In the genomic region with DNA sequence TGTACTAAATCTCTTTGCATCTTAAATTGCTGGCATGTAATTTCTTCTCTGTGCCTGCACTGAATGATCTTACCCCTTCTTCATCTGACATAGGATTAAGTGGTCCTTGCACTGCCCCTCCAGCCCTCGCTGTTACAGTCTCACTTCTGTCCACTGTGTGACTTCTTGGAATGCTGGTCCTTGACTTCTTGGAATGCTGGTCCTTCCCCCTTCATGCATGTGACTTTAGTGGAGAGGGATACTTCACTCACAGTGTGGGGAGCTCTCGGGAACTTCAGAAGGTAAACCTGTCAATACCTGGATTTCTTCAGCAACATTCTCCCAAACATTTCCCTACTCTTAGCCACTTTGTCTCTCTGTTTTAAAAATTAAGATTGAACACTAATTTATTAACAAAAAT, we compare ENCODE assay signal across 16 mouse cellular contexts.
"Had no signal": no experiment of that assay in that cellular context is flagged by ENCODE, and none has a peak within 500 bp of the region (broad histone marks: within the 10 kb centered on the region; RNA-seq: fewer than 3 reads in every experiment).

No protein-coding gene starts in this region.

- H3K4me3 ChIP-seq: neural tube, embryonic 13.5 days; neural tube, embryonic 15.5 days; stomach, embryonic 15.5 days had no signal

- H3K9me3 ChIP-seq: neural tube, embryonic 13.5 days; neural tube, embryonic 15.5 days; stomach, embryonic 15.5 days had no signal

- H3K4me2 ChIP-seq: neural tube, embryonic 13.5 days; neural tube, embryonic 15.5 days; stomach, embryonic 15.5 days had no signal

- H3K36me3 ChIP-seq: neural tube, embryonic 13.5 days; neural tube, embryonic 15.5 days; stomach, embryonic 15.5 days had no signal

- H3K4me1 ChIP-seq: neural tube, embryonic 13.5 days; neural tube, embryonic 15.5 days; stomach, embryonic 15.5 days had no signal

- H3K27me3 ChIP-seq: neural tube, embryonic 13.5 days; neural tube, embryonic 15.5 days; stomach, embryonic 15.5 days had no signal

- H3K9ac ChIP-seq: neural tube, embryonic 13.5 days; neural tube, embryonic 15.5 days; stomach, embryonic 15.5 days had no signal

- H3K27ac ChIP-seq: neural tube, embryonic 13.5 days; neural tube, embryonic 15.5 days; stomach, embryonic 15.5 days; stomach, postnatal 0 days had no signal

- DNase-seq: retina, postnatal 1 day; right cerebral cortex, adult 18-20 months; right cerebral cortex, postnatal 14 days; right cerebral cortex, postnatal 25 days; right cerebral cortex, postnatal 4 days; spleen, adult 18-20 months; thymus, adult 18-20 months; thymus, adult 2 months; thymus, postnatal 14 days; thymus, postnatal 25 days; thymus, postnatal 36 days; thymus, postnatal 4 days had no signal
